Mouse (Mus musculus) stomach, postnatal 0 days (tissue): ENCODE data around the gene Gm38431. TPM values are rescaled to one million over a fixed set of nuclear protein-coding genes. Genes with fewer than 3 reads are reported as not detected.
A peak's percentile ranks its signal among the peaks of the same experiment; 100 is the strongest.

ENCODE experiments used
- ATAC-seq: fragments of 200-750 bp; cut with Nextera tagmentation; 2 replicates; pipeline ENCODE4 v1.8.0; 2017; ENCODE audit not compliant: low FRiP score, low TSS enrichment
- DNase-seq: peaks from one replicate; pipeline ENCODE4 v3.0.0-alpha.2; 2016; ENCODE audit warnings: low spot score
- H3K27ac ChIP-seq: fragments of 300-500 bp; sonication (generic); replicated peaks from 2 replicates; pipeline ENCODE4 v1.5.1; 2014; ENCODE audit warnings: mild to moderate bottlenecking, control low read depth
- H3K27me3 ChIP-seq: fragments of 300-500 bp; sonication (generic); 2 replicates; pipeline ENCODE4 v1.6.1; 2014; ENCODE audit warnings: low read length; ENCODE audit not compliant: control insufficient read depth, insufficient read depth
- H3K36me3 ChIP-seq: fragments of 300-500 bp; sonication (generic); 2 replicates; pipeline ENCODE4 v1.6.1; 2014; ENCODE audit warnings: low read length, mixed read lengths; ENCODE audit not compliant: control insufficient read depth, insufficient read depth
- H3K4me1 ChIP-seq: fragments of 300-500 bp; sonication (generic); replicated peaks from 2 replicates; pipeline ENCODE4 v1.6.1; 2014; ENCODE audit warnings: antibody characterized with exemption; ENCODE audit not compliant: control insufficient read depth, insufficient read depth
- H3K4me2 ChIP-seq: fragments of 300-500 bp; sonication (generic); replicated peaks from 2 replicates; pipeline ENCODE4 v1.6.1; 2014; ENCODE audit warnings: low read depth, mild to moderate bottlenecking, control low read depth, moderate library complexity
- H3K4me3 ChIP-seq: fragments of 300-500 bp; sonication (generic); 2 replicates; pipeline ENCODE4 v1.5.1; 2014; ENCODE audit warnings: low read depth, low read length, control low read depth
- H3K9ac ChIP-seq: fragments of 300-500 bp; sonication (generic); 2 replicates; pipeline ENCODE4 v1.6.1; 2014; ENCODE audit warnings: mild to moderate bottlenecking, low read length, control low read depth, mixed read lengths
- H3K9me3 ChIP-seq: fragments of 300-500 bp; sonication (generic); 2 replicates; pipeline ENCODE4 v1.6.1; 2016; ENCODE audit warnings: low read length; ENCODE audit not compliant: control insufficient read depth
- CTCF ChIP-seq: IDR thresholded peaks from 2 replicates; pipeline ENCODE4 v1.5.1; 2016; ENCODE audit warnings: antibody characterized with exemption, low read depth, mild to moderate bottlenecking, moderate library complexity
- EP300 ChIP-seq: optimal IDR thresholded peaks from 2 replicates; pipeline ENCODE3; 2016; ENCODE audit warnings: antibody characterized with exemption
- WGBS: fragments of 180-500 bp; shearing (Covaris S2); extraction: QIAGEN DNeasy Blood & Tissue Kit; methylation state at CpG from one replicate; pipeline ENCODE4 v1.1.7; 2014; 5-methylcytosine and 5-hydroxymethylcytosine counted together
- polyA plus RNA-seq: library from polyadenylated mRNA; unstranded; fragments of >200 nt; fragmentation: Nextera tagmentation; extraction: Ambion mirVana; gene quantifications from 2 replicates; pipeline ENCODE4 v1.2.1, GENCODE M21; 2015

The Gm38431 gene
- polyA plus RNA-seq, 1 experiment from 2014 or later, result 0.28 TPM

- H3K27me3 ChIP-seq, result no peaks in the 10 kb centered on the region
- TF ChIP-seq EP300, result no peak
- TF ChIP-seq CTCF, result no peak
- H3K4me3 ChIP-seq, result no peak overlapping the region
- H3K9me3 ChIP-seq, result no peaks in the 10 kb centered on the region
- WGBS, result 51% methylated on average over 9 of the region's 9 CpGs
- no peak overlapping the region for H3K9ac ChIP-seq
- peaks cover 10% of the 10 kb centered on the region for H3K36me3 ChIP-seq
- H3K4me2 ChIP-seq, result no peak overlapping the region
- H3K4me1 ChIP-seq, result no peaks in the 10 kb centered on the region
- DNase-seq, result no peak
- no peak for ATAC-seq
- 0 out of 2 replicates have a peak overlapping the region, but pooled peaks have one; percentile 13 for H3K27ac ChIP-seq
These were observed 43.0 kb upstream of the Gm38431 start for GRCm38 (mm10) chr9:21134595-21135328.

- H3K27ac ChIP-seq, result no peak overlapping the region
- H3K9ac ChIP-seq, result no peak overlapping the region
- H3K4me3 ChIP-seq, result no peak overlapping the region
- no peaks in the 10 kb centered on the region for H3K9me3 ChIP-seq
- no peaks in the 10 kb centered on the region for H3K27me3 ChIP-seq
- no peak overlapping the region for H3K4me2 ChIP-seq
- no peak for DNase-seq
- WGBS, result 70% methylated on average over 9 of the region's 9 CpGs
- no peak for ATAC-seq
- peaks cover 1% of the 10 kb centered on the region for H3K36me3 ChIP-seq
- H3K4me1 ChIP-seq, result no peaks in the 10 kb centered on the region
- TF ChIP-seq EP300 (no peak), CTCF (peak; percentile 23; the same call in 1 of the 2 replicates)
These were observed 41.4 kb upstream of the Gm38431 start for GRCm38 (mm10) chr9:21133064-21133707.

- H3K9me3 ChIP-seq, result no peaks in the 10 kb centered on the region
- WGBS, result 70% methylated on average over 12 of the region's 12 CpGs
- no peaks in the 10 kb centered on the region for H3K27me3 ChIP-seq
- no peaks in the 10 kb centered on the region for H3K4me1 ChIP-seq
- no peak overlapping the region for H3K4me2 ChIP-seq
- no peak overlapping the region for H3K27ac ChIP-seq
- no peak for DNase-seq
- no peak for ATAC-seq
- no peaks in the 10 kb centered on the region for H3K36me3 ChIP-seq
- H3K4me3 ChIP-seq, result no peak overlapping the region
- no peak overlapping the region for H3K9ac ChIP-seq
- peak; percentile 60 for TF ChIP-seq CTCF
- no peak for TF ChIP-seq EP300
These were observed 40.4 kb upstream of the Gm38431 start for GRCm38 (mm10) chr9:21132102-21132775.

GRCm38 (mm10) chr9:21131059-21131956 is 39.5 kb upstream of the Gm38431 start, which contains the start of gene Tyk2:
Tyk2 (minus strand) TSS chr9:21131243.
- Histone ChIP-seq H3K9ac (peak within 1 kb of the TSS; percentile 71), H3K9me3 (no peaks in the 10 kb centered on the region), H3K4me1 (no peaks in the 10 kb centered on the region), H3K36me3 (0 out of 2 replicates have a peak, but pooled peaks cover 2% of the 10 kb centered on the region), H3K4me3 (peak within 1 kb of the TSS; percentile 65), H3K4me2 (peak within 1 kb of the TSS; percentile 69), H3K27ac (0 out of 2 replicates have a peak within 1 kb of the TSS, but pooled peaks have one; percentile 41), H3K27me3 (no peaks in the 10 kb centered on the region)
- WGBS, result 5% methylated on average over 37 of the region's 37 CpGs
- no peak for TF ChIP-seq CTCF
- no peak for TF ChIP-seq EP300
- ATAC-seq (peak; percentile 95), DNase-seq (peak; percentile 92)

- ATAC-seq, result no peak
- TF ChIP-seq CTCF, result no peak
- no peak for TF ChIP-seq EP300
- H3K4me3 ChIP-seq, result no peak overlapping the region
- H3K4me1 ChIP-seq, result no peaks in the 10 kb centered on the region
- DNase-seq, result no peak
- peaks cover 6% of the 10 kb centered on the region; the same call in 1 of the 2 replicates for H3K36me3 ChIP-seq
- no peaks in the 10 kb centered on the region for H3K9me3 ChIP-seq
- WGBS, result 59% methylated on average over 2 of the region's 2 CpGs
- H3K27ac ChIP-seq, result no peak overlapping the region
- H3K27me3 ChIP-seq, result no peaks in the 10 kb centered on the region
- H3K9ac ChIP-seq, result no peak overlapping the region
- no peak overlapping the region for H3K4me2 ChIP-seq
These were observed 34.4 kb upstream of the Gm38431 start for GRCm38 (mm10) chr9:21126259-21126627.
